Mouse (Mus musculus) heart, adult 2 months (tissue): ENCODE measurements at regions not wholly inside any gene's neighbourhood (a gene's known extent, or its start where the extent isn't known, plus 50 kb on each side); places are given as distances from the start of the nearest gene placed in this dataset.

Source experiments
- CTCF ChIP-seq: fragments of 200-600 bp; IDR thresholded peaks from 2 replicates; pipeline ENCODE4 v1.8.1; 2022; ENCODE audit warnings: antibody characterized with exemption, mild to moderate bottlenecking, moderate library complexity
- POLR2A ChIP-seq: fragments of 200-500 bp; IDR thresholded peaks from 2 replicates; pipeline ENCODE4 v1.6.1; 2011; ENCODE audit warnings: mild to moderate bottlenecking, low read depth, low read length, control low read depth; ENCODE audit not compliant: insufficient read depth

GRCm38 (mm10) chr2:139325501-139325900, 168.2 kb upstream of the Sptlc3 start:
- no peak for TF ChIP-seq CTCF
- TF ChIP-seq POLR2A, result no peak
